Mouse (Mus musculus): ENCODE data around the gene Ndufs2.

Ndufs2 gene

GRCm38 (mm10) chr1:171250680-171251593 is at the start of gene Ndufs2:
Gene Ndufs2, minus strand, starts transcription at chr1:171251388.
- no peak for DNase-seq (ENCODE audit: low spot score)

GRCm38 (mm10) chr1:171298226-171298625 is 47.0 kb upstream of the Ndufs2 start:
- DNase-seq (ENCODE audit: low spot score), result no peak

- DNase-seq (ENCODE audit: low spot score), result no peak
Observed at GRCm38 (mm10) chr1:171295063-171295402, 43.8 kb upstream of the Ndufs2 start.

GRCm38 (mm10) chr1:171294298-171295062 is 43.3 kb upstream of the Ndufs2 start, which contains the start of gene Ufc1:
Gene Ufc1, minus strand, starts transcription at chr1:171295024.
- peak; percentile 86 for DNase-seq (ENCODE audit: low spot score)

- no peak for DNase-seq (ENCODE audit: low spot score)
Observed at GRCm38 (mm10) chr1:171293906-171294297, 42.7 kb upstream of the Ndufs2 start.

GRCm38 (mm10) chr1:171293351-171293750 is 42.2 kb upstream of the Ndufs2 start:
- no peak for DNase-seq (ENCODE audit: low spot score)

GRCm38 (mm10) chr1:171288328-171288727 is 37.1 kb upstream of the Ndufs2 start:
- no peak for DNase-seq (ENCODE audit: low spot score)

- DNase-seq (ENCODE audit: low spot score), result peak; percentile 91
Observed at GRCm38 (mm10) chr1:171287136-171288081, 36.2 kb upstream of the Ndufs2 start, which contains the start of gene Usp21. Gene Usp21, minus strand, starts transcription at chr1:171287991.

- peak; percentile 2 for DNase-seq (ENCODE audit: low spot score)
Observed at GRCm38 (mm10) chr1:171286517-171286916, 35.3 kb upstream of the Ndufs2 start.

GRCm38 (mm10) chr1:171285096-171285892 is 34.1 kb upstream of the Ndufs2 start:
- peak; percentile 1 for DNase-seq (ENCODE audit: low spot score)

- no peak for DNase-seq (ENCODE audit: low spot score)
Observed at GRCm38 (mm10) chr1:171284491-171284890, 33.3 kb upstream of the Ndufs2 start.

GRCm38 (mm10) chr1:171283188-171284160 is 32.3 kb upstream of the Ndufs2 start:
- no peak for DNase-seq (ENCODE audit: low spot score)

- no peak for DNase-seq (ENCODE audit: low spot score)
Observed at GRCm38 (mm10) chr1:171282086-171282805, 31.1 kb upstream of the Ndufs2 start.

- DNase-seq (ENCODE audit: low spot score), result no peak
Observed at GRCm38 (mm10) chr1:171281528-171281923, 30.3 kb upstream of the Ndufs2 start.

- peak; percentile 97 for DNase-seq (ENCODE audit: low spot score)
Observed at GRCm38 (mm10) chr1:171280916-171281527, 29.8 kb upstream of the Ndufs2 start, which contains the start of gene Ppox. Gene Ppox, minus strand, starts transcription at chr1:171281186.

- DNase-seq (ENCODE audit: low spot score), result peak; percentile 71
Observed at GRCm38 (mm10) chr1:171280250-171280915, 29.2 kb upstream of the Ndufs2 start.

GRCm38 (mm10) chr1:171279721-171280120 is 28.5 kb upstream of the Ndufs2 start:
- DNase-seq (ENCODE audit: low spot score), result no peak

Data from yolk sac, embryonic 10.5 days (tissue).